Mouse (Mus musculus) B cell, adult 2 months (primary cell): ENCODE measurements around the gene Ldlrad2.
"Not testable (repeated sequence)": the region's sequence is repeated elsewhere in the genome, so short reads cannot be mapped to it uniquely, and the experiment has no call there.

Experiments used
- DNase-seq, 2 experiments: peaks; one replicate each; pipeline ENCODE4 v3.0.0; 2022

Ldlrad2 gene

GRCm38 (mm10) chr4:137574469-137574868 lies at the start of gene Ldlrad2:
Gene Ldlrad2 (minus strand): TSS chr4:137574569.
- no peak for DNase-seq

GRCm38 (mm10) chr4:137622847-137623246 lies 48.5 kb upstream of the Ldlrad2 start:
- no peak for DNase-seq

- DNase-seq = no peak
Measured at GRCm38 (mm10) chr4:137610256-137610655, 35.9 kb upstream of the Ldlrad2 start.

- DNase-seq = peak; percentile 58 to 65
Measured at GRCm38 (mm10) chr4:137609702-137610101, 35.3 kb upstream of the Ldlrad2 start.

- no peak for DNase-seq
Measured at GRCm38 (mm10) chr4:137609281-137609680, 34.9 kb upstream of the Ldlrad2 start.

GRCm38 (mm10) chr4:137607023-137607422 lies 32.7 kb upstream of the Ldlrad2 start:
- no peak for DNase-seq

- no peak for DNase-seq
Measured at GRCm38 (mm10) chr4:137603449-137604171, 29.2 kb upstream of the Ldlrad2 start.

GRCm38 (mm10) chr4:137598577-137598976 lies 24.2 kb upstream of the Ldlrad2 start:
- no peak for DNase-seq

GRCm38 (mm10) chr4:137597098-137597630 lies 22.8 kb upstream of the Ldlrad2 start:
- DNase-seq = no peak

GRCm38 (mm10) chr4:137594496-137595270 lies 20.3 kb upstream of the Ldlrad2 start:
- DNase-seq = peak in 1 of 2 experiments; percentile 68

GRCm38 (mm10) chr4:137593601-137594495 lies 19.5 kb upstream of the Ldlrad2 start, which contains the start of gene Usp48:
Gene Usp48 (plus strand): TSS chr4:137593755.
- DNase-seq = peak; percentile 98

GRCm38 (mm10) chr4:137590961-137591360 lies 16.6 kb upstream of the Ldlrad2 start:
- no peak for DNase-seq

GRCm38 (mm10) chr4:137589586-137589985 lies 15.2 kb upstream of the Ldlrad2 start:
- no peak for DNase-seq

GRCm38 (mm10) chr4:137589095-137589494 lies 14.7 kb upstream of the Ldlrad2 start:
- not testable (repeated sequence) for DNase-seq

- DNase-seq = peak; percentile 70 to 73
Measured at GRCm38 (mm10) chr4:137581815-137582214, 7.4 kb upstream of the Ldlrad2 start.

GRCm38 (mm10) chr4:137580299-137580698 lies 5.9 kb upstream of the Ldlrad2 start:
- no peak for DNase-seq

- DNase-seq = no peak
Measured at GRCm38 (mm10) chr4:137579789-137580188, 5.4 kb upstream of the Ldlrad2 start.

- peak; percentile 65 to 66 for DNase-seq
Measured at GRCm38 (mm10) chr4:137578181-137578845, 3.9 kb upstream of the Ldlrad2 start.

- DNase-seq = no peak
Measured at GRCm38 (mm10) chr4:137577486-137577885, 3.1 kb upstream of the Ldlrad2 start.

- no peak for DNase-seq
Measured at GRCm38 (mm10) chr4:137569873-137570272, 4.5 kb downstream of the Ldlrad2 start.

- DNase-seq = no peak
Measured at GRCm38 (mm10) chr4:137556673-137557210, 17.6 kb downstream of the Ldlrad2 start.

- no peak for DNase-seq
Measured at GRCm38 (mm10) chr4:137553466-137553865, 20.9 kb downstream of the Ldlrad2 start.
